Mouse (Mus musculus): Measurements from ENCODE around the gene Pbx1.

Pbx1 gene

DNA sequence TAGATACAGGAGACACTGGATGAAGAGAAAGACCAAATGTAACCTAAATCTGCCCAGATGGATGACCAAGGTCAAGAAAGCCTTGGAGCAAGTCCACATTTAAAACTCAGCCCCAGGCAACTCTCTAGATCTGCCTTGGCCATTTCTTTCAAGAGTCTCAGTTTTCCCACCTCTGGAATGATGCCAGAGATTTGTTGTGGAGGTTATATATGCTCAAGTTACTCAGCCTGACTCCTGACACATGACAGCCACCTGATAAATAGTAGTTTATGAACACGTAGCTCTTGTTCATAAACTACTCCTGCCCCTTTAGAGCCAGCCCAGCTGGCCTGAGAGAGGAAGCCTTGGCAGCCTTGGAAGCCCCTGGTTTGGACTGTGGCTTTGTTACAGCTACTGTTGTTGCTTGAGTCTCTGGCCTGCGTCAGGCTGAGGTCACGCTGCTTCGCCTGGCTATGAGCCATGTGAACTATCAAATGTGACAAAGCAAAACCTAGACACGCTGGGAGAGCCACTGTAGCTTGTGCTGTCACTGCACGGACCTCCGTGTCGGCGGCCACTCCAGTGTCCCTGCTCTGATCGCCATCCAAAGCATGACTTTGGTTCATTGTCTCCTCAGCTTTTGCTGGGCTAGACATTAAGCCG lies 140.9 kb downstream of the Pbx1 start:
- in situ Hi-C loops (cut with MboI; ENCODE audit: low pct_unique_long_range_greater_than_20kb in 1 of 2, low sequenced_read_pairs in 2 of 2, unreplicated experiment in 1 of 2) = no loop called here

- in situ Hi-C loops (cut with MboI; ENCODE audit: low pct_unique_long_range_greater_than_20kb in 1 of 2, low sequenced_read_pairs in 2 of 2, unreplicated experiment in 1 of 2) = no loop called here
These were observed 141.7 kb downstream of the Pbx1 start for GRCm38 (mm10) chr1:168290236-168290985.

GRCm38 (mm10) chr1:168288891-168289545 lies 143.1 kb downstream of the Pbx1 start:
- in situ Hi-C loops (cut with MboI; ENCODE audit: low pct_unique_long_range_greater_than_20kb in 1 of 2, low sequenced_read_pairs in 2 of 2, unreplicated experiment in 1 of 2) = no loop called here

- in situ Hi-C loops (cut with MboI; ENCODE audit: low pct_unique_long_range_greater_than_20kb in 1 of 2, low sequenced_read_pairs in 2 of 2, unreplicated experiment in 1 of 2) = no loop called here
These were observed 144.1 kb downstream of the Pbx1 start for GRCm38 (mm10) chr1:168287843-168288591.

DNA sequence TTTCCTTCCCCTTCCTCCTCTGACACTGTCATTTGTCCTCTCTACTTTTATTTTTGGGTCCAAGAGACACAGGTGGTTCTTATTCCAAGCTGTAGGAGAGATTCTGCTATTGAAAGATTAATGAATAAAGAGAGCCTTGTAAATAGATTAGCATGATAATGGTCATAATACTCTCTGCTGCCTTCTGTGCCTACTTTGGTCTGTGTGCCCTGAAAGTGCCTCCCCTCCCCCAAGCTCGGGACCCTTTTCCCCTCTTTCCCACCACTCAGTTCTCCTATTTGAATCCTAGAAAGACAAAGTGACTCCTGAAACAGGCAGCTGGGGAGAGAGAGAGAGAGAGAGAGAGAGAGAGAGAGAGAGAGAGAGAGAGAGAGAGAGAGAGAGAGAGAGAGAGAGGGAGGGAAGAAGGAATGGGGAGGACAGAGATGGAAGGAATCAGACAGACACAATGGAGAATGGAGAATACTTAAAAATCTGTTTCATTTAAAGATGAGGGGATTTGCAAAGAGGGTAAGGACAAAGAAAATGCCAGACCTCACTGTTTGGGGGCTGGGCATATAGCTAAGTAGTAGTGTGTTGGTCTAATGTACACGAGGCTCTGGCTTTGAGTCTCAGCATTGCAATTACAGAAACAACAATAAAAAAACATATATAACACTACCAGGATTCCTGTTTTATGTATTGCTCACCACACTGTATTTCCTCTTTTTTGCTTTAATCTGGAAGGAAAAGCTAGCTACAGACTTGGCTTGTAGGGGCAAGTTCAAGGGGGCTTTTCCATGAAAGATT lies 145.0 kb downstream of the Pbx1 start:
- in situ Hi-C loops (cut with MboI; ENCODE audit: low pct_unique_long_range_greater_than_20kb in 1 of 2, low sequenced_read_pairs in 2 of 2, unreplicated experiment in 1 of 2) = no loop called here

DNA sequence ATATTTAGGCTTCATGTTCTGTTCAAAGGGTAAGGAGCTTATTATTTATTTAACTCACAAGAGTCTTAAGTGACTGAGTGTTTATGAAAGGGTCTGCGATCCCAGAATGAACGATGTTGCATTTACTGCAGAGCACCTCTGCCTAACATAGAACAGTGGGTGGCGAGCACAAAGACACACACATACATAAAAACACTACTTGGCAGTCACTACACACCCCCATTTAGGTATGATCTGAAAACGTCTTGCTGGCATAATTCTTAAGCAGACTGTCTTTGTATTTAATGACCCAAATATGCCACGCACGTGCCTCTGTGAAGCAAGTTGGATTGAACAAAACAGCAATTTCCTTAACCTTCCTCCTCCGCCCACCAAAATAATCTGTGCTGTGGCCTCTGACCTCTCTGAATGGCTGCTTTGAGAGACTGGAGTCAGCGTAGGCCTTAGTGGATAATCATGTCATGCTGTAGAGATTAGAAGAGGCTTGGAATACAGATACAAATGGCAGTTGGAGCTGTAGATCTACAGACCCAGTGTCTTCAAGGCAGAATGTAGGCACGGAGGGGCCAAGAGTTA lies 147.4 kb downstream of the Pbx1 start:
- in situ Hi-C loops (cut with MboI; ENCODE audit: low pct_unique_long_range_greater_than_20kb in 1 of 2, low sequenced_read_pairs in 2 of 2, unreplicated experiment in 1 of 2) = no loop called here

DNA sequence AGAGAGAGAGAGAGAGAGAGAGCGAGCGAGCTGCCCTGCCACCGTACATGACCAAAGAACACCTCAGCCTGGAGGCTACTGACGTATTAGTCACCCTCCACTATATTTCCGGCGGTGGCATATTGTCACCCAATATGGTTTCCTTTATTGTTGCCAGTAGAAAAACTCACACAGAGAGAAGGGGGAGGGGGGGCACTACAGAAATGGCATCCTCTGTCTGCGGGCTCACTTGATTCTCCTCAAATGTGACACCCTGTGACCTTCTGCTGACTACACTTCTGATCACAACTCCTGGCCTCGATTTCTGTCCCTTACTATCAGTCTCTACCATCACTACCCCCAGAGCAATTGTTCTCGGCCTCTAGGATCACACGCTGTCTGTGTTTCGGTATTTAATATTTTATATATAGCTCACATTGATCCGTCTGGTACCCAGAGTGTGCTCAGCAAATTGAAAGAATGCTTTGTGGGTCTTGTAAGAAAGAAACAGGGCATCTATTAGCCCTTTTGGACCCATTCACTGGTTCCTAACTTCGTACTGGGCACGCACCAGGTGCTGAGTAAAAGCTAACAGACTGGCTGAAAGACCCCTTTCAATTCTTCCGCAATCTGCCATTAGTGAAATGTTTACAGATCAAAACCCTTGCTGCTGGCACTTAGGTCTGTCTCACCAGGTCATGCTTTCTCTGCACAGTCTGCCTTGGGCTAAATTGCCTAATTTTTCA lies 148.1 kb downstream of the Pbx1 start:
- in situ Hi-C loops (cut with MboI; ENCODE audit: low pct_unique_long_range_greater_than_20kb in 1 of 2, low sequenced_read_pairs in 2 of 2, unreplicated experiment in 1 of 2) = no loop called here

GRCm38 (mm10) chr1:168283421-168283820 lies 148.6 kb downstream of the Pbx1 start:
- in situ Hi-C loops (cut with MboI; ENCODE audit: low pct_unique_long_range_greater_than_20kb in 1 of 2, low sequenced_read_pairs in 2 of 2, unreplicated experiment in 1 of 2) = no loop called here

DNA sequence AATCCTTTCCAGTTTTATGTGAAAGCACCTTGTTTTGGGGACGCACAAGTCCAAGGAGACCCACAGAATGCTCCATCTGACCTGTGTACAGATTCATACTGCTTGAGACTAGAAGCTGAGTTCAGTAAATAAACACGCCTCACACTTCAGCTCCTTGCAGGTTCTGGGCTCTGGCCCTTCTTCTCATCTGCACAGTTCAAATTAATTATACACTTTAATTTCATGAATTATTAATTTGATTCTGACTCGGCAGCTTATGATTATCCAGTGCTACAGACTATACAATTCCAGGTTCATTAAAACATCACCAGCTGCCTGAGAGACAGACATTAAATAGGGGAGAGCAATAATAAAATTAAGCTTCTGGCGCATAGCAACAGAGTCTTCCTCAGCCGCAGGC lies 156.4 kb downstream of the Pbx1 start:
- in situ Hi-C loops (cut with MboI; ENCODE audit: low pct_unique_long_range_greater_than_20kb in 1 of 2, low sequenced_read_pairs in 2 of 2, unreplicated experiment in 1 of 2) = no loop called here

DNA sequence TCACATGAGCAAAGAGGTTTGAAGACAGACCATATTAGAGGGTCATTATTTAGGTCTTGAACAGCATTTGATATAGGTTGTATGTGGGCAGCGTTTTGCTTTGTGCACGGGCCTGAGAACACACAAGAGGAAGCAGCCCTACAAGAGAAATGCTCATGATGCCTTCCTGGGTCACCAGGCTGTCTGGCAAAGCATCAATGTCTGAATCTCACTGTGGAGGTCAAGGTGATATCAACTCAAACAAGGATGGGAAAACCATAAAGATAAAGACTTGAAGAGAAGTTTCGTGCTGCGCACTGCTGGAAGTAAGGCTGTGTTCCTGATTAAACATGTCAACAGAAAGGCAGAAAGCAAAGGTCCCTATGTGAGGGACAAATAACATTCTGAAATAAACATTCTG lies 157.8 kb downstream of the Pbx1 start:
- in situ Hi-C loops (cut with MboI; ENCODE audit: low pct_unique_long_range_greater_than_20kb in 1 of 2, low sequenced_read_pairs in 2 of 2, unreplicated experiment in 1 of 2) = no loop called here

DNA sequence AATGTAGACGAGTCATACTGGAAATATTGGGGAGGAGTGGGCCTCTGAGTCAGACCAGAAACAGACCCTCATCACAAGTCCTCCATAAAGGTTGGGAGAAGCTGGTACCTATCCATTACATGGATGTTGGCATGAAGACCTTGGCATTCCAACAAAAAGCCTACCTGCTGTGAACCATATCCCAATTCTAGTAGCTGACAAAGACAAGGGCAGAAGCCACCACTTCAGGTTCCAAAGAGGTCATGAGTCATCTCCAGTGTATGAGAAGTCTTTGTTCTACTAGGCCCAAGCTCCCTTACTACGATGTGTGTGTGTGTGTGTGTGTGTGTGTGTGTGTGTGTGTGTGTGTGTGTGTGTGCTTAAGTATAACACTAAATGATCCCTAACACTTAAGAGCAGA lies 160.0 kb downstream of the Pbx1 start:
- in situ Hi-C loops (cut with MboI; ENCODE audit: low pct_unique_long_range_greater_than_20kb in 1 of 2, low sequenced_read_pairs in 2 of 2, unreplicated experiment in 1 of 2) = no loop called here

DNA sequence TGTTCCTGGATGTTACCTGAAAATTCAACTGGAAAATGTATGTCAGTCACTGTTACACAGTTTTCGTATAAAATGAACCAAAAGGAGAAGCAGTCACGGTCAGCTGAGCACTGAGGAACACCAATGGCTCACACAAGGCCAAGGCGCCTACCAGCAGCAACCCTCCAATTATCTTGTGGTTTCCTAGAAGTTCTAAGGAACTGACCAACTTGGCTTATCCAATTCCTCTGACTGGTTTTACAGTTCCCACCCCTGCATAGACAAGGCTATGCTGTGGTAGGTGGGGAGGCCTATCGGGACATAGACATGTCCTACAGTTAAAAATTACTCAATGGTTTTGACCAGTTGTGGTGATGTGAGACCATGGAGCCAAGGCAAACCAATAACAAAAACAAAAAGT lies 160.9 kb downstream of the Pbx1 start:
- in situ Hi-C loops (cut with MboI; ENCODE audit: low pct_unique_long_range_greater_than_20kb in 1 of 2, low sequenced_read_pairs in 2 of 2, unreplicated experiment in 1 of 2) = no loop called here

DNA sequence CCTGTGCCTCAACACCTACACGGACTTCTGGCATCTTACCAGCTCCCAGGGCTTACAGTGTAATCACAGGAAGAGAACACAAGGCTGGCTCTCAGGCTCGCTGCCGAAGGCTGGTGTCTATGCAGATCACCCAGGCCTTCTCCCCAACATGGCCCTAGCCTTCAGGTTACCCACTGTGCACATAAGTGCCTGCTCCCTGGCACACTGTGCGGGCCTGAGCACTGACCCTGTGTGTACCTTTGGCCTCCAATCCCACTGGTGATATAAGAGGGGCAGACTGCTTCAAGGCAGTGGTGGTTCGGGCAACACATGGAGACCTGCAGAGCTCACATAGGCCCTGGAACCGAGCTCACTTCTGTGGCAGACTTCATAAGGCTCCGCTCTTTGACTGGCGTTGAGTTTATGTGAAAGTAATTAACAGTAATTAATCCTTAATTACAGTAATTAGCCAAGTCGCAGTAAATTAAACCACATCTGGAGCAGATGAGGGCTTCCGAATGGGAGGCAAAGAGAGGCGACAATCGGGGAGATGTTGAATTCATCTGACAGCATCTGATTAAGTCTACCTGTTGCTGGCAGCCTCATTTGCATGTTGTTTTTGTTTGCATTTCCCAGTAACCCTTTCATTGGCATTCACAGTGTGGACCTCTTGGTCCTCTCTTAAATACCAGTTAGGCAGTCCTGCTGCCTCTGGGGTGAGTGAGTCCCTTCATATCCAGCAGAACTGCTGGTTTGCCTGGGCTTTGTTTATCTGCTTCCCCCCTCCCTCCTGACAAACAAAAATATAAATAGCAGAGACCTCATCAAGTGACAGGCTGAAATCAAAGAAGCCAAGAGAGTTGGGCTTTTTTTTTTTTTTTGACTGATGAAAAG lies 163.1 kb downstream of the Pbx1 start:
- in situ Hi-C loops (cut with MboI; ENCODE audit: low pct_unique_long_range_greater_than_20kb in 1 of 2, low sequenced_read_pairs in 2 of 2, unreplicated experiment in 1 of 2) = no loop called here

GRCm38 (mm10) chr1:168268224-168268623 lies 163.8 kb downstream of the Pbx1 start:
- in situ Hi-C loops (cut with MboI; ENCODE audit: low pct_unique_long_range_greater_than_20kb in 1 of 2, low sequenced_read_pairs in 2 of 2, unreplicated experiment in 1 of 2) = no loop called here

DNA sequence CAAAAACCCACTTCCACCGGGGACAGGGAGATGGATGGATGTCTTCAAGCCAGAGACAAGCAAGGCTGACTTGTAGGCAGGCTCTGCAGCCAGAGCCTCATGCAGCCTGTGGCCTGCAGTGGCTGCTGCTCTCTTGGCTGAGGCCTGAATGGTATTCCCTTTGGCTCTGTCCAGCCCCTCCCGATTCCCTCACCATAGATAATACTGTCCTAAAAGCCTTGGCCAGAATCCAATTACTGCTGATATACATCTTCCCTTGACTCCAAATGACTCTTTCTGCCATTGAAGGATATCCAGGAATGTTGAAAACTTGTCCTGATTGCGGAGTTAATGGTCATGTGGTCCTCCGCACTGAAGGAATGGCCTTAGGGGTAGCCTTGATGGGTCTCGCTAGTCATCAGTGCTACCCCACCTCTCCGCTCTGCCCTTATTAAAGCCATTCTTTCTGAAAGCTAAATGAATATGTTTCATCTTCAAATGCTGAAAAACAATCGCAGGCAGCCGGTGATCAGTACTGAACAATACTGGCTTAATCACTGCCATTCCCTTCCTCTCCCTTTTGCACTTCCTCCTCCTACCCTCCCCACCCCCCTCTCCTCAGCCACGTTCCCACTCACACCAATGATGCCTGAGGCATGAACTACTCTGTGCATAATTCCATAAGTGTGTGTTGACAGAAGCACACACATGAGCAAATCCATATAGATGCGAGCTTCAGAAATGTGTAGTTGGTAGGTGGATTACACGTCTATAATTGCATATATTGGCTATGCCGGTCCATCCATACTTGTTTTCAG lies 166.3 kb downstream of the Pbx1 start:
- in situ Hi-C loops (cut with MboI; ENCODE audit: low pct_unique_long_range_greater_than_20kb in 1 of 2, low sequenced_read_pairs in 2 of 2, unreplicated experiment in 1 of 2) = no loop called here

DNA sequence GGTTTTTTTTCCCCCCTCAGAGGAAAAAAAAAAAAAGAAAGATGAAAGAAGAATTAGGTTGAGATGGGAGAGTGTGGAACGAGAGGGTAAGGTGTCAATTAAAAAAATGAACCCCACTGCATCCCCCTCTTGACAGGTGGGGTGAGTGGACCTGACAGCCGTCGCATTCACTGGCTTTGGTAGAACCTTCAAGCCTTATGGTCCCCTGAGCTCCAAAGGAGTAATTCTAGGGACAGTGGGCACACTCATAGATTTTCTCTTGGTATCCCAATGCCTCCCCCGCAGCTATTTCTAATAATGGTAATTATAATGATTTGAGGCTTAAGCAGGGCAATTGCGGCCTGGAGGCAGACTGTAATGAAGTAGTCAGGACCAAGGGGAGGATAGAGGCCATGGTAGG lies 167.0 kb downstream of the Pbx1 start:
- in situ Hi-C loops (cut with MboI; ENCODE audit: low pct_unique_long_range_greater_than_20kb in 1 of 2, low sequenced_read_pairs in 2 of 2, unreplicated experiment in 1 of 2) = no loop called here
